Mouse (Mus musculus) embryo, embryonic 9.5 days (tissue): Measurements from ENCODE around the gene Rapgef1.
A peak's percentile ranks its signal among the peaks of the same experiment; 100 is the strongest.
"Not testable (repeated sequence)": the region's sequence is repeated elsewhere in the genome, so short reads cannot be mapped to it uniquely, and the experiment has no call there.

ENCODE experiments used
- DNase-seq: peaks from one replicate; pipeline ENCODE4 v3.0.0-alpha.2; 2017; ENCODE audit errors: extremely low spot score

The Rapgef1 gene

DNA sequence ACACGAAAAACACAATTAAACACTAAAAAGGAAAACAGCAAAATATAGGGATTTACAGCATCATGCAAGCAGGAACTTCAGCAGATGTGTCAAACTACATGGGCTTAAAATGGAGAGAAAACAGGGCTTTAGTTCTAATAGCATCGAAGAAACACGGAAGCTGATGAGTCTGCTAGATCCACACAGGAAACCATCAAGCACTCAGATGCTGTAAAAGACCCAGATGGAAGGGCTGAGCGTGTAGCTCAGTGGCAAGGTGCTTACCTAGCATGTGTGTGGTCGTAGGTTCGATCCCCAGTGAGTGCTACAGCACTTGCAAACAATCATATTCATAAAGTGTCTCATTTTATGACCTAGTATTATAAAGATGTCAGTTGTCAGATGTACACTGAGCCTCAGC lies 121.7 kb downstream of the Rapgef1 start:
- no peak for DNase-seq

DNA sequence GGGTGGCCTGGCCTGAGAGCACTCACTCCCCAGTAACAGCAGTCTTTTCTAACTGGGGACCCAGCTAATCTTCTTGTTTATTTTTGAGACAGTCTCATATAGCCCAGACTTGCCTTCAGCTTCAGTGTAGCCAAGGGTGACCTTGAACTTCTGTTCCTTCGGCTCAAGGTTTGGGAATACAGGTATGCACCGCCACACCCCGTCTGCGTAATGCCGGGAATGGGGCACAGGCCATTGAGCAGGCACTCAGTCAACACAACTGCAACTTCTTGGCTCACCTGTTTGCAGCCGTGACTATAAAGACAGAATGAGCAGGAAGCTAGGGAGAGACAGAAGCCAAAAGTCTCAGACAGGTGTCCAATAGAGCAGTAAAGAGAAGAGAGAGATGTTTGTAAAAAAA lies 124.7 kb downstream of the Rapgef1 start:
- no peak for DNase-seq

DNA sequence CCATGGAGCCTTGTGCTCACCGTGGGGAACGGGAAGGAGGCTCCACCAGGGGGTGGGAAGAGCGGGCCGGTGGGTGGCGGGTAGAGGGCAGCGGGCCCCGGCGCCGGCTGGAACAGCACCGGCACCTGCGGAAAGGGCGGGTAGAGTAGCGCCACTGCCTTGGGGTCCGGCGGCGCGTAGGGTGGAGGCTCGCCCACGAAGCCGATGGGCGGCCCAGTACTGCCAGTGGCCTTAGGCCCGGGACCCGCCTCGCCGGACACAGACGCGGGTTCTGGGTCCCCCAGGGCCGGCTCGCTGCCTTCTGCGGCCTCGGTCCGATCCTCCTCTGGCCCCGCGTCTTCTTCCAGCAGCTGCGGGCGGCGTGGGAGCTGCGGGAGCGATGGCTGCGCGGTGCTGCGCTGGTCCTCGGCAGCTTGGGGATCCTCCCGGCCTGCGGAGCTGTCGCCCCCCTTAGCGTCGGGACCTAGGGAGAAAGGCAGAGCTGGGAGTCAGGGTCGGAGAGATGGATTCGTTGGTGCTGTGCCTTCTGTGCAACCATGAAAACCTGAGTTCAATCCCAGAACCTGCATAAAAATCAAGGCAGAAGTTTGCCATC lies 127.8 kb downstream of the Rapgef1 start:
- DNase-seq, result peak; percentile 23

DNA sequence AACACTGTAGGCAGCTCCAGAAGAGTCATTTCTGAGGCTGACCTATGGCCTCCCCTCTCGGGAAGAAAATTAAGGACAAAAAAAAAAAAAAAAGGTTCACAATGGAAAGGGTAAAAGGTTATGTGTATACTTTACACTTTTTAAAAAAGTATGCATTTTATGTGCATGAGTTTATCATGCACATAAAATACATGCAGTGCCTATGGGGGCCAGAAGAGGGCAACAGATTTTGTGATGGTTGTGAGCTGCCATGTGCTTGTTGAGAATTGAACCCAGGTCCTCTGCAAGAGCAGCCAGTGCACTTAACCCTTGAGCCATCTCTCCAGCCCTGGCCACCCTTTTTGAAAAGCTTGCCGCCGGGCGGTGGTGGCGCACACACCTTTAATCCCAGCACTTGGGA lies 128.3 kb downstream of the Rapgef1 start:
- DNase-seq, result peak; percentile 39

DNA sequence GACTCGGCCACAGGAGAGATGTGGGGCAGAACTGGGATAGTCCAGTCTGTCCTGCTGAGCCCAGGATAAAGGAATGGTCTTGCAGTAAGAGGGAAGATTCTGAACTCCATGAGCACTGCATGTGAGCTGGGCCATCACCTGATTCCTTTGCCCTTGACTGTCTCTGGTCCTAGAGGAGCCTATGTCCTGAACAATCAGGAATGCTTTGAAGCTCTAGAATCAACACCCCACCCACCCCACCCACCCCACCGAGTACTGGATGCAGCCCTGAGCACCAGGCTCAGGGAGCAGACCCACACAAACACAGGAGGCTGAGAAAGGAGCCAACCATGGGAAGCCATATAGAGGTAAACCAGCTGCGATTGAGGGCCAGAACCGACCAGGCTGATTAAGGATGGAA lies 129.0 kb downstream of the Rapgef1 start:
- DNase-seq, result no peak

DNA sequence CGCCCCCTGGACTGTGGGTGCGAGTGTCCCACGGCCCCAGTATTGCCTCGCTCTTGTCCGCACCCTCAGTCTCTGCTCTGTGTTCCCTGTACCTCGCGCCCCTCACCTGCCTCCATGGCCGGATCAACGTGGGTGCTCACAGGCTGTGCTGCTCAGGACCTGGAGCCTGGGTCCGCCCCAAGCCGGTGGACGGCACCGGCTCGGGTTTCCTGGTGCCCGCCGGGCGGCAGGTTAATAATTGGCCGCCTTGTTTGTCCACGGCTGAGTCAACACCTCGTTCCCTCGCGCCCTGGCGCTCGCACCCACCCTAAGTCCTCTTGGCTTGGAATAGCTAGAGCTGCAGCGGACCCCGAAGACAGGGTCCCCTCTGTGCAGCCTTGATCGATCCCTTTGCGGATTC lies 132.0 kb downstream of the Rapgef1 start, which contains the start of gene Gm13420:
Gm13420 (minus strand) TSS at position 189 of the 400 bp plus-strand sequence.
- DNase-seq, result peak; percentile 27

DNA sequence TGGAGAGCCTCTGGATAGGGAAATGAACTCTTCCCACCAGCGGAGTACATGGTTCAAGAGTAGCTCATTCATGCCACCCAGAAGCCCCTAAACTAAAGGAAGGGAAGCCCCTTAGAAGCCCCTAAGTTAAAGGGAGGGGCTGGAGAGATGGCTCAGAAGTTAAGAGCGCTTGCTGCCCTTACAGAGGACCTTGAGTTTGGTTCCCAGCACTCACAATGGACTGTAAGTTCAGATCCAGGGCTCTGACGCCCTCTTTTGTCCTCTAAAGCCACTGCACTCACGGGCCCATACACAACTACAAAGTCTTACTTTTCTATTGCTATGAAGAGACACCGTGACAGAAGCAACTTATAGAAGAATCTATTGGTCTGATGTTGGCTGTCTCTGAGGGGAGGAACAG lies 132.9 kb downstream of the Rapgef1 start:
- no peak for DNase-seq

DNA sequence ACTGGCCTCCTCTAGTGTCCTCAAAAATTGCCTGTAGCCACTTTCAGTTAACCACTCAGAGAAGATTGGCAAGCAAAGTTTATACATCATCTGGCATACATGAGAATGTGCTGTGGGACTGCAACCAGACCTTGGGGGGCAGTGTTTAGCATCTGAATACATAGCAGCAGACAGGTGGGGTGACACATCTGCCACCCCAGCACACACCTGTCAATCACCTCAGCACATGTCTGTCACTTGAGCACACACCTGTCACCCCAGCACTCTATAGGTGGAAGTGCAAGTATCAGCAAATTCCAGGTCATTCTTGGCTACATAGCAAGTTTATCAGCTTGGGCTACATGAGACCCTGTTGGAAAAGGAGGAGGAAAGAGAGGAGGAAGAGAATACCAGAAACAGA lies 136.2 kb downstream of the Rapgef1 start:
- DNase-seq, result no peak

DNA sequence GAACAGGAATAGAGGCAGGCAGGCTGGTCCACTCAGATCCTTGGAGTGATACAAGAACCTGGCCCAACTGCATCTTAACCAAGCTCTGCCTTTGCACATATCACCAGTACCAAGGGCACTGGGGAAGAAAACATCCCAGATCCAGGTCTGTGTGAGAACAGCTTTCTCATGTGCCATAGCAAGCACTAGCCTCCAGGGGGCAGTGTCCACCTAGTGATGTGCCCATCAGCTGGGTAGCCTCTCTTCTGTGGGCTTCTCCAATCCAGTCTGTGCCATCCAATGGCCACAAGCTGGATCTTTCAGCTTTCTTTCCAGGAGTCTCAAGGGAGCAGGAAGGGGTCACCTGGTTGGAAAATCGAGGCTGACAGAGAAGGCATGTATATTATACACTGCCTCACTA lies 145.3 kb downstream of the Rapgef1 start:
- DNase-seq, result peak; percentile 70

DNA sequence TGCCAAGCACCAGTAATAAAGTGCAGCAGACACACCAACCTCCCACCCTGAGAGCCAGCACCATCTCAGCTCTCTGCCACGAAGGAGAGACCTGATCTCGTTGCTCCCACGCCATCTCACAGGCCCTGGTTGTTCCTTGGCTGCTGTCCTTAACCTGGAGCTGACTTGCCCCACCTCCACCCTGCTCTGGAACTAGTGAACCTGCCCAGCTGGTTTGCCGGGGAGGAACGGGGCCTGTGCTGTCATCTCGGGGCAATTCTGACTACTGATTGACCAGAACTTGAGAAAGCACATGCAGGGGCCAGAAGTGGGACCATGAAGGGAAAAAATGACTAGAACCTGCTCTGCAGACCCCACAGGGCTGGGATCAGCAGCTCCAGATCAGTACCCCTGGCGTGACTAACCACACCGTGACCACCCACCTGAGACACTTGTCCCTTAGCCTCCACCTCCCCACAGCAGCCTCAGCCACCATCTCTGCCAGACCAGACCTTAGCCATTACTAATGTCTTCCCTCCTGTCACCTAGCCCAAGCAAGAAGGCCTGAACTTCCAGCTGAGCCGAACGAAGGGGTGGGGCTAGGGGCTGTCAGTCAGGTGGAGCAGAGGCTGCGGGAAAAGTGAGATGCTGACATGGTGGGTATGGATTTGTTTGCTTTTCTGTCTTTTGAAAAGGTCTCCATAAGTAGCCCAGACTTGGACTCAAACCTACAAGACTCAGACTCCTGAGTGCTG lies 148.6 kb downstream of the Rapgef1 start:
- no peak for DNase-seq

DNA sequence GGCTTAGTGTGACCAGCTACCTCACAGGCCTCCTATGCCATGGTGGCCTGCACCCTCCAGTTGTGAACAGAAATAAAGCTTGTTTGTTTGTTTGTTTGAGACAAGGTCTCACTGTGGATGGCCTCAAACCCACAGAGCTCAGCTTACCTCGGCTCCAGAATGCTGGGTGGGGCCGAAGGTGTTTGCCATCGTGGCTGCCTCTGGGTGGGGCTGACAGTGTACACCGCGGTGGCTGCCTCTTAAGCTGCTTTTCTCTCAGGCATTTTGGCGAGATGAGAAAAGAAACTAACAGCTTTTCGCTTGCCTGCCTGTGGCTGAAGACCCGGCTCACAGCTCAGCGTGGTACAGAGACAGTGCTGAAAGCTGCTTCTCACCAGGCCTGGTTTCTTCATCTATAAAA lies 149.4 kb downstream of the Rapgef1 start:
- DNase-seq, result no peak

DNA sequence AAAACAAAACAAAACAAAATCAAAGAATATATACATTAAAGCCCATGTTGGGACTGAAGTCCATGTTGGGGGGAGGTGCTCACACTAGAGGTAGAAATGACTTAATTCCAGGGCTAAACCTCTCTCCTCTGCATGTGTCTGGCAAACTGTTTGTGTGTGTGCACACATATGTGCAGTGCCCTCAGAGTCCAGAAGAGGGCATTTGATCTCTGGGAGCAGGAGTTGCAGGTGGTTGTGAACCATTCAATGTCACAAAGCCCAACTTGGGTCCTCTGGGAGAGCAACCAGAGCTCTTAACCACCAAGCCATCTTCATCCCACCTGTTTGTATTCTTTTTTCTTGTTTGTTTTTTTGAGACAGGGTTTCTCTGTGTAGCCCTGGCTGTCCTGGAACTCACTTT lies 150.6 kb downstream of the Rapgef1 start:
- DNase-seq, result no peak

DNA sequence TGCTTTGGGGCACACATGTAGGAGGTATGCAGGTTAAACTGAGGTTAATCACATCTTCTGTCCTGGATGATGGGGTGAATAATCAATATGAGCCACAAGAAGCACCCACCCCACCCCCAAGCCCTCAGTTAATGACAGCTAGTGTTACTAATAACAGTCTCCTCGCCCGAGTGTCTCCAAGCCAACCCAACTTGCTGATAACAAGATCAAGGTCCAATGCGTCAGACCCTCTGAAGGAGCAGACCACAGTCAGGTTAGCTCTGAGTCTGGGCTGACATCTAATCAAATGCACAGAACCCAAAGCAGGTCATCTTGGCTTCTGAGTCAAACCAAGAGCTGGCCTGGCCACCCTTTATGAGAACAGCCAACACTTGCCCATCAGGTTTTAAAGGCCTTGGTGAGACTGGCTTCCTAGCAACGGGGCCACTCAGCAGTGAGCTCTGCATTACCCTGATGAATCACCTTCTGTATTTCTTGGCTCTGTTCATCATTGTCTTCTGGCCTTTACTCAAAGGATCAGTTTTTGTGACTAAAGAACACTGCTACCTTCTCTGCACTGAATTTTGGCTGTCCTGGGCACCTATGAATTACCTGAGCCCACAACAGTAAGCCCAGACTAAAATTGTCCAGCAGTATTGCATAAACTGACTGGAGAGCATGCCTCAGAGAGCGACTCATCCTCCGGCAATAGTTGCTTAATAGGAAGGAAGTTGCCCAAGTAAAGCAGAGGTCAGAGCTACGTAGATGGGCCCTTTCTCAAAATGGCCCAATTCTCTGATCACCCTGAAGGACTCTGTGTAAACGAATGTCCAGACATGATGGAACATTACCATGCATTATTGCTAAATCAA lies 152.3 kb downstream of the Rapgef1 start:
- DNase-seq, result no peak

DNA sequence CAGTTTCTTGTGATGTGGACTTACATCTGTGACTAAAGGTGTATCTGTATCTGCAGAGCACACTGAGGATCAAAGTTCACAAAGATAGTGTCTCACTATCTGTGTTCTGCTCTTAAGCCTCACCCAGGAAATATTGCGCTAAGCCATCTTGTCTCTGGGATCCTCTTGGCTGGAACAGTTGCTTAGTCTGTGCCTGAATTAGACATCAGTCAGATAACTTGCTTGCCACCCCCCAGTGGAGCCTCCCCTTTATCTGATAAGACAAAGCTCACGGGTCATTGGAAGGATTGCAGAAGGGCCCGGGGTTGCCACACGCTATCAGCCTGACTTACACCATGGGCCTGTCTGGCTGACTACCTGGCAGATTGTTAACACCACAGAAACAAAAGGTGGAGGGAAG lies 153.8 kb downstream of the Rapgef1 start:
- DNase-seq, result no peak

DNA sequence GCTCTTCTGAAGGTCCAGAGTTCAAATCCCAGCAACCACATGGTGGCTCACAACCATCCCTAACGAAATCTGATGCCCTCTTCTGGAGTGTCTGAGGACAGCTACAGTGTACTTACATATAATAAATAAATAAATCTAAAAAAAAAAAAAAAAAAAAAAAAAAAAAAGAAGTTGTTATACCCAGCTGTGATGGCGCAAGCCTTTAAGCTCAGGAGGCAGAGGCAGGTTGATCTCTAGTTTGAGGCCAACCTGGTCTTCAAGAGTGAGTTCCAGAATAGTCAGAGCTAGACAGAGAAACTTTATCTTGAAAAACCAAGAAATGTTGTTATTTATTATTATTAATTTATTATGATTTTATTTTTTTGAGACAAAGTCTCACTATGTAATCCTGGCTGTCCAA lies 161.7 kb downstream of the Rapgef1 start:
- not testable (repeated sequence) for DNase-seq

DNA sequence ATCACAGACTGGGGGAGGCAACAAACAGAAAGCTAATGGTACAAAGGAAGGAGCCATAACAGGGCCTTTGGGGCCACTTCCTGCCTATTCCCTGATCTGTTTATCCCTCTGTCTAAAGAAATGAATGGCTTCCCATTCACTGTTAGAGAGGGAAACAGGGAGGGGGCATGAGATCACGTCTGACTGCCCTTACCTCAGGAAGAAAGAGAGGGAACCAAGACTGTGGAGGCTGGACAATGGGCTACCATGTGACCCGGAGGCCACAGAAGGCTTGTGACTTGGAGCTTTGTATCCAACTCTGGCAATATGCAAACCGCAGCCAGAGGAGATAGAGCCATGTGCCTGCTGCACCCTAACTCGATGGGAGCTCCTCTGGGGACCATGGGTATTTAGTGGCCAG lies 164.8 kb downstream of the Rapgef1 start:
- DNase-seq, result no peak

DNA sequence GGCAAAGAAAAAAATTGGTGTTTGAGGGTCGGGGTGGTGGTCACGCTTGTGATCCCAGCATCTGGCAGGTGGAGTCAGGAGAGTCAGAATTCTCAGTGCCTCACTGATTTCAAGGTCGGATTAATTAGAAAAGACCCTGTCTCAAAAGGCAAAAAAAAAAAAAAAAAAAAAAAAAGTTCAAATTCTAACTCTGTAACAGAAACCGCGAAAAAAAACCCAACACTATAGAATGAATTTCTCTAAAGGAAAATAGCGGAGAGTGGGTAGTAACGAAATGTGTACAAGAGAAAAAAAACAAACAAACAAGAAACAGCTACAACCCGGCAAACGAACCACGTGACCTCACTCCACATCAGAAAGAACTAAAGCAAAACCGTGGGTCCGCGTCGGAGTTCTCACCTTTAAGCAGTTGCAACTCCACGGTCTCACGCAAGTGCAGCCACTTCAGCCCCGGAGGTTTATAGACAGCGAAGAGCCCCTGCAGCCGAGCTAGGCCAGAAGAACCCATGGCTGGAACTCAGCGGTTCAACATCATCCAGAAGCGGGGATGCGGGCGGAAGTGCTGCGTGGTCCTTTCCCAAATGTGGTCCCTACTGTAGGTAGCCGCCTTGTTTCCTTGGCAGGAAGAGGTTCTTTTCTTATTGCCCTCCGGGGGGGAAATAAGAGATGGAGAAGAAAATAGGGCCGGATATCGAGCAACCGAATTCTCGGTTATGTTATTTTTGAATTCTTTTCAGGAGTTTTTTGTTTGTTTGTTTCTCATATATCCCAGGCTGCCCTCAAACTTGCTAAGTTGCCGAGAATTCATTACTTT lies 167.8 kb downstream of the Rapgef1 start, which contains the start of gene Coq4:
Coq4 (plus strand) TSS at position 390 of the 814 bp plus-strand sequence.
- peak; percentile 92 for DNase-seq

DNA sequence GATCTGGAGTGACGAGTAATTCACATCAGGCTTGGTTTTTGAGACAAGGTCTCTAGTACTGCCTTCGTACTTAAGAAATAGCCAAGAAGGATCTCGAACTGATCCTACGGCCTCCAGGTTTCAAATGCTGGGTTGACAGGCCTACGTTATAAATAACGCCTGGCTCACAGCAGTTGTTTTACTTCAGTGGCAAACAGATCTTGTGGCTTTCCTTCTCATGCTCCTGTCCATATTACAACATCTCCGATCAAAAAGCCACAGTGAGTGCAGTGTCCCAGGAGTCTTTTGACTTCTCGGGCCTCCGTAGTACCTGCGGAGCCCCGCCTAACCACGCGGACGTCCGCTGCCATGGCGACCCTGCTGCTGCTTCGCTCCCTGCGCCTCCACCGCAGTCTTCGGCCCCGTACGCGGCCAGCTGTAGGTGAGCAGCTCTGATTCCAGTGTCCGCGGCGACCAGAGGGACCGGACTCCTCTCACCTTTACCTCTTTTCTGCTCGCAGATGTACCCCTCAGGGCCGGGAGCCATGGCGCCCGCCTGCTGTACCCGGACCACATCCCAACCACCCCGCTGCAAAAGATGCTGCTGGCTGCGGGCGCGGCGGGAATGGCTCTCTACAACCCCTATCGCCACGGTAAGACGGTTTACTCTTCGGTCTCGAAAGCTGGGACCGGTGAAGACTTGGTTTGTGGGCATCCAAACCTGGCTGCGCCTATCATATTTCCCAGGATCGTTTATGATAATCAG lies 168.6 kb downstream of the Rapgef1 start, which contains the start of gene Trub2:
Trub2 (minus strand) TSS at position 566 of the 745 bp plus-strand sequence.
- peak; percentile 82 for DNase-seq
